Mouse (Mus musculus): ENCODE data around the gene Mrpl20.

DNA sequence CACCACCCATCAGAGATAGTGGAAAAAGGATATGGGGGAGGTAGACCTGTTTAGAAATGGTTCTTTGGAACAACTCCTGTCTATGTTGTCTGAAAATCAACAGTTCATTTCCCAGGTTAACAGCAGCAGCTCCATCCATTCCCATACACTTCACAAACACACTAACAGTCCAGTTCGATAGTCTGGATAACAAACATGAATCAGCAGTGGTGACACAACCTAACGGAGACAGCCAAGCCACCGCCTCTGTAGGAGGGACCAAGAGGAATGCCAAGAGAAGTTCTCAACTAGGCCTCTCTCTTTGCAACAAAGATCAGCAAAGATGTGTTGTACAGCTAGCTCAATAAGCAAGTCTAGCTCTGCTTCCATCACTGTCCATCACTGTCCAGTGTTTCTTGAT, 40.3 kb upstream of the Mrpl20 start:
- TF ChIP-seq GATA1 (IDR thresholded peaks at IDR 0.05; ENCODE audit: borderline replicate concordance, low read length) (no peak), CTCF (IDR thresholded peaks at IDR 0.05; ENCODE audit: low read depth, low read length) (no peak), POLR2AphosphoS5 (IDR thresholded peaks at IDR 0.05; ENCODE audit: insufficient replicate concordance, low read depth, low read length) (no peak)
